Mouse (Mus musculus): ENCODE measurements around the gene Mgat4b. TPM values are rescaled to one million over a fixed set of nuclear protein-coding genes. Genes with fewer than 3 reads are reported as not detected.

The Mgat4b gene
- total RNA-seq, 1 experiment = 22.6 TPM

GRCm38 (mm10) chr11:50203302-50203827 lies 7.3 kb upstream of the Mgat4b start:
- no peak overlapping the region for H3K4me3 ChIP-seq (ENCODE audit: insufficient read depth in 1 of 2, low read depth in 1 of 2, low read length in 2 of 2, poor library complexity in 1 of 2, severe bottlenecking in 1 of 2)
- H3K9ac ChIP-seq (ENCODE audit: insufficient read depth, low read depth, low read length, poor library complexity, severe bottlenecking) = no peak overlapping the region
- H3K9me3 ChIP-seq (ENCODE audit: control insufficient read depth, insufficient read depth, low read depth, low read length) = no peaks in the 10 kb centered on the region
- peaks cover 0 to 2% of the 10 kb centered on the region in 2 experiments; a peak in 1 of 4 replicates for H3K4me1 ChIP-seq (ENCODE audit: control insufficient read depth in 2 of 2, insufficient read depth in 2 of 2, low read length in 2 of 2, poor library complexity in 1 of 2)
- in situ Hi-C loops (cut with MboI; ENCODE audit: low sequenced_read_pairs in 2 of 2, unreplicated experiment in 2 of 2) = no loop called here
- TF ChIP-seq HCFC1 (IDR thresholded peaks at IDR 0.05; ENCODE audit: borderline replicate concordance, insufficient read depth, low read length) (no peak), ZNF384 (IDR thresholded peaks at IDR 0.05; ENCODE audit: low read depth, low read length) (no peak), ZC3H11A (IDR thresholded peaks at IDR 0.05; ENCODE audit: borderline replicate concordance, low read depth, low read length) (no peak)
- no peak for DNase-seq (ENCODE audit: low read depth, low spot score)
- peaks cover 81% of the 10 kb centered on the region for H3K36me3 ChIP-seq (ENCODE audit: control insufficient read depth, insufficient read depth, low read length, poor library complexity, severe bottlenecking)
- H3K27ac ChIP-seq (ENCODE audit: insufficient read depth, low read depth, low read length, poor library complexity, severe bottlenecking) = no peak overlapping the region

GRCm38 (mm10) chr11:50205434-50205833 lies 5.3 kb upstream of the Mgat4b start:
- in situ Hi-C loops (cut with MboI; ENCODE audit: low sequenced_read_pairs in 2 of 2, unreplicated experiment in 2 of 2) = no loop called here
- TF ChIP-seq CHD2 (IDR thresholded peaks at IDR 0.05; ENCODE audit: low read depth, low read length) = no peak
- no peak for TF ChIP-seq ZNF384 (IDR thresholded peaks at IDR 0.05; ENCODE audit: low read depth, low read length)
- no peak for TF ChIP-seq HCFC1 (IDR thresholded peaks at IDR 0.05; ENCODE audit: borderline replicate concordance, insufficient read depth, low read length)
- TF ChIP-seq ZC3H11A (IDR thresholded peaks at IDR 0.05; ENCODE audit: borderline replicate concordance, low read depth, low read length) = no peak
- TF ChIP-seq MAFK (IDR thresholded peaks at IDR 0.05; ENCODE audit: insufficient read depth, low read depth, low read length) = no peak
- no peak overlapping the region for H3K27ac ChIP-seq (ENCODE audit: insufficient read depth, low read depth, low read length, poor library complexity, severe bottlenecking)
- H3K36me3 ChIP-seq (ENCODE audit: control insufficient read depth, insufficient read depth, low read length, poor library complexity, severe bottlenecking) = peaks cover 70% of the 10 kb centered on the region
- DNase-seq (ENCODE audit: low read depth, low spot score) = no peak
- H3K4me3 ChIP-seq (ENCODE audit: insufficient read depth in 1 of 2, low read depth in 1 of 2, low read length in 2 of 2, poor library complexity in 1 of 2, severe bottlenecking in 1 of 2) = no peak overlapping the region
- no peaks in the 10 kb centered on the region for H3K9me3 ChIP-seq (ENCODE audit: control insufficient read depth, insufficient read depth, low read depth, low read length)
- H3K4me1 ChIP-seq (ENCODE audit: control insufficient read depth in 2 of 2, insufficient read depth in 2 of 2, low read length in 2 of 2, poor library complexity in 1 of 2) = peaks cover 2 to 3% of the 10 kb centered on the region in 2 experiments; a peak in 1 of 4 replicates
- H3K9ac ChIP-seq (ENCODE audit: insufficient read depth, low read depth, low read length, poor library complexity, severe bottlenecking) = no peak overlapping the region

- Histone ChIP-seq H3K4me3 (ENCODE audit: insufficient read depth in 1 of 2, low read depth in 1 of 2, low read length in 2 of 2, poor library complexity in 1 of 2, severe bottlenecking in 1 of 2) (no peak overlapping the region), H3K36me3 (ENCODE audit: control insufficient read depth, insufficient read depth, low read length, poor library complexity, severe bottlenecking) (peaks cover 64% of the 10 kb centered on the region), H3K27ac (ENCODE audit: insufficient read depth, low read depth, low read length, poor library complexity, severe bottlenecking) (no peak overlapping the region), H3K4me1 (ENCODE audit: control insufficient read depth in 2 of 2, insufficient read depth in 2 of 2, low read length in 2 of 2, poor library complexity in 1 of 2) (peaks cover 3% of the 10 kb centered on the region in 2 experiments; a peak in 1 of 4 replicates), H3K9me3 (ENCODE audit: control insufficient read depth, insufficient read depth, low read depth, low read length) (no peaks in the 10 kb centered on the region), H3K9ac (ENCODE audit: insufficient read depth, low read depth, low read length, poor library complexity, severe bottlenecking) (no peak overlapping the region)
- DNase-seq (ENCODE audit: low read depth, low spot score) = no peak
- in situ Hi-C loops (cut with MboI; ENCODE audit: low sequenced_read_pairs in 2 of 2, unreplicated experiment in 2 of 2) = no loop called here
- no peak for TF ChIP-seq ZNF384 (IDR thresholded peaks at IDR 0.05; ENCODE audit: low read depth, low read length)
- TF ChIP-seq MAFK (IDR thresholded peaks at IDR 0.05; ENCODE audit: insufficient read depth, low read depth, low read length) = no peak
- no peak for TF ChIP-seq ZC3H11A (IDR thresholded peaks at IDR 0.05; ENCODE audit: borderline replicate concordance, low read depth, low read length)
- no peak for TF ChIP-seq CHD2 (IDR thresholded peaks at IDR 0.05; ENCODE audit: low read depth, low read length)
- TF ChIP-seq HCFC1 (IDR thresholded peaks at IDR 0.05; ENCODE audit: borderline replicate concordance, insufficient read depth, low read length) = no peak
These were observed 4.7 kb upstream of the Mgat4b start for GRCm38 (mm10) chr11:50206037-50206436.

DNA sequence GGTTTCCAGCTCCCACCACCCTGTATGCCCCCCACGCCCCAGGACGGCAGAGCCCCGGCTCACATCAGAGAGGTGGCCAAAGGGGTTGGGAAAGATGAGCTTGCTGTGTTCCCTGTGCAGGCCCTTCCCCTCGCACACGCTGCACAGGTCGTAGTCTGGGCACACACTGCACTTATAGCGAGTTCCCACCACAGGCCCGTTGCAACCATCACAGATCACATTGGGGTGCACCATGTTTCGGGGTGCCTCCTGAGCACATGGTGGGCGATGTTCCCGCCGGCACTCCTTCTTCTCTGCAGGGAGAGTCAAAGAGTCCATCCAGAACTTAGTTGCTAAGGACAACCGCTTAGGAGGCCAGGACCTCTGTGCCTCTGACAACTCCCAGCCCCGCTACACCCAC lies 3.3 kb upstream of the Mgat4b start:
- Histone ChIP-seq H3K27ac (ENCODE audit: insufficient read depth, low read depth, low read length, poor library complexity, severe bottlenecking) (peak overlapping the region; percentile 14; the same call in 1 of the 2 replicates), H3K9me3 (ENCODE audit: control insufficient read depth, insufficient read depth, low read depth, low read length) (no peaks in the 10 kb centered on the region), H3K36me3 (ENCODE audit: control insufficient read depth, insufficient read depth, low read length, poor library complexity, severe bottlenecking) (peaks cover 54% of the 10 kb centered on the region), H3K4me1 (ENCODE audit: control insufficient read depth in 2 of 2, insufficient read depth in 2 of 2, low read length in 2 of 2, poor library complexity in 1 of 2) (peaks cover 5 to 10% of the 10 kb centered on the region in 2 experiments; a peak in 2 of 4 replicates), H3K4me3 (ENCODE audit: insufficient read depth in 1 of 2, low read depth in 1 of 2, low read length in 2 of 2, poor library complexity in 1 of 2, severe bottlenecking in 1 of 2) (no peak overlapping the region), H3K9ac (ENCODE audit: insufficient read depth, low read depth, low read length, poor library complexity, severe bottlenecking) (no peak overlapping the region)
- in situ Hi-C loops (cut with MboI; ENCODE audit: low sequenced_read_pairs in 2 of 2, unreplicated experiment in 2 of 2) = no loop called here
- TF ChIP-seq CHD2 (IDR thresholded peaks at IDR 0.05; ENCODE audit: low read depth, low read length) (no peak), MAFK (IDR thresholded peaks at IDR 0.05; ENCODE audit: insufficient read depth, low read depth, low read length) (no peak), ZC3H11A (IDR thresholded peaks at IDR 0.05; ENCODE audit: borderline replicate concordance, low read depth, low read length) (no peak)
- DNase-seq (ENCODE audit: low read depth, low spot score) = no peak

- in situ Hi-C loops (cut with MboI; ENCODE audit: low sequenced_read_pairs in 2 of 2, unreplicated experiment in 2 of 2) = no loop called here
- no peak for DNase-seq (ENCODE audit: low read depth, low spot score)
- H3K36me3 ChIP-seq (ENCODE audit: control insufficient read depth, insufficient read depth, low read length, poor library complexity, severe bottlenecking) = peaks cover 48% of the 10 kb centered on the region
- no peaks in the 10 kb centered on the region for H3K9me3 ChIP-seq (ENCODE audit: control insufficient read depth, insufficient read depth, low read depth, low read length)
- no peak overlapping the region for H3K27ac ChIP-seq (ENCODE audit: insufficient read depth, low read depth, low read length, poor library complexity, severe bottlenecking)
- peaks cover 5 to 16% of the 10 kb centered on the region in 2 experiments; a peak in 2 of 4 replicates for H3K4me1 ChIP-seq (ENCODE audit: control insufficient read depth in 2 of 2, insufficient read depth in 2 of 2, low read length in 2 of 2, poor library complexity in 1 of 2)
- no peak for TF ChIP-seq ZNF384 (IDR thresholded peaks at IDR 0.05; ENCODE audit: low read depth, low read length)
- TF ChIP-seq HCFC1 (IDR thresholded peaks at IDR 0.05; ENCODE audit: borderline replicate concordance, insufficient read depth, low read length) = no peak
- TF ChIP-seq MAFK (IDR thresholded peaks at IDR 0.05; ENCODE audit: insufficient read depth, low read depth, low read length) = no peak
- TF ChIP-seq ZC3H11A (IDR thresholded peaks at IDR 0.05; ENCODE audit: borderline replicate concordance, low read depth, low read length) = no peak
- TF ChIP-seq CHD2 (IDR thresholded peaks at IDR 0.05; ENCODE audit: low read depth, low read length) = no peak
- H3K9ac ChIP-seq (ENCODE audit: insufficient read depth, low read depth, low read length, poor library complexity, severe bottlenecking) = no peak overlapping the region
- no peak overlapping the region for H3K4me3 ChIP-seq (ENCODE audit: insufficient read depth in 1 of 2, low read depth in 1 of 2, low read length in 2 of 2, poor library complexity in 1 of 2, severe bottlenecking in 1 of 2)
These were observed 2.7 kb upstream of the Mgat4b start for GRCm38 (mm10) chr11:50208039-50208438.
